Mouse (Mus musculus) kidney, postnatal 4 days (tissue): ENCODE measurements around the gene 1700056E22Rik.
A peak's percentile ranks its signal among the peaks of the same experiment; 100 is the strongest.

Experiments
- DNase-seq, 2 experiments: peaks; one replicate each; pipeline ENCODE4 v3.0.0; 2021; ENCODE audit warnings: mixed read lengths in 2 of 2

The 1700056E22Rik gene

DNA sequence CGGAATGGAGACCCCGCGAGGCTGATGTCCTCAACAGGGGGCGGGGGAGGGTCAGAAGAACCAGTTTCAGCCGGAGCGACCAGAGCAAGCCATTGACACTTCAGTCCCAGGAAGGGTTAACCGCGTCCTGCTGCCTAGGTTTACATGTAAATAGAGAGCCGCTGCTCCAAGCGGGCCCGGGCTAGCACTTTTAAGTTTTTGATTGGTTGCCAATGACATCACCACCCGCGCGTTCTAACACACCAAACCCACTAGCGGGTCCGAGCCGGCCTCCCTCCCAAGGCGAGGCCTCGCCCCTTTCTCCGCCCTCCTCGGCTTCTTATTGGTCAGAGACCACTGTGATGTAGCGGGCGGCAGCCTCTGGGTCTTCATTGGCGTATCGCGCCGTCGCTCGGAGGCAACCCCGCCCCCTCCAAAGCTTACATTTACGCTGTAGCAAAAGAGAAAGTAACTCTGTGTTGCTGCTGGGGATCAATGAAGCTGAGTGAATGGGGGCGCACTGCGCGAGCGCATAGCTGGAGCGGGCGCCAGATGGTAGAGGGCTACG, at the start of gene 1700056E22Rik:
TSS of gene 1700056E22Rik (minus strand) at position 291 of the 547 bp plus-strand sequence.
- peak; percentile 98 to 99 for DNase-seq

GRCm38 (mm10) chr1:184083166-184083565, 49.1 kb upstream of the 1700056E22Rik start:
- DNase-seq = no peak

DNA sequence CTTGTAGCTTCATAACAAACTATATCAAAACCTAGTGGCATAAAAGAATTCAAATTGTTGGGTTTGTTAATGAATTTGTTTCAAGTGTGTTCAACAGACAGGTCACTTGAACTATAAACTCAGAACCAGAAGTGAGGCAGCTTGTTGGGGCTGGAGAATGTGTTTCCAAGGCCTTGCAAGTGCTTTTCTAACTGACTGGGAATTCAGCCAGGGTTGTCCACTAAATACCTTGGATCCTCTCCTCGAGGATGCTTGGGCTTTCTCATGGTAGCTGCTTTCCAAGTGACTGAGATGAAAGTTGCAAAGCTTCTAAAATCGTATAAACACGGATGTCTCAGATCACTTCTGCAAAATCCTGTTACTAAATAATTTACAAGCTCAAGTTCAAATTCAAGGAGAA, 48.6 kb upstream of the 1700056E22Rik start:
- DNase-seq = no peak

DNA sequence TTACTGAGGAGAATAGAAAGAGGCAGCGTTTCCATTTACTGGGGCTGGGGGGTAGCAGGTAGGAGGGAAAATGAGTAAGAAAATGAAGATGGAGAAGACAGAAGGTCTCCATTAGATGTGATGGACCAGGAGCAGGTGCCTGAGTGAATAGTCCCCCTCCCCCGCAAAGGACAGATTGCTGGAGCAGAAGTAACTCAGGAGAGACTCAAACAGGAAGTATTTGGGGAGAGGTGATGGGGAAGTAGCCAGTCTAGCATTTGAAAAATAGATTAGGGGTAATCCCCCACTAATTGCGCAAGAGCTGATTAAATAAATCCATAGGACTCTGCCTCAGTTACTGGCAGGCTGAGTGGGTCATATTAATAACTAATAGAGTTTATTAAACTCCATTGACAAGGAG, 45.2 kb upstream of the 1700056E22Rik start:
- no peak for DNase-seq

DNA sequence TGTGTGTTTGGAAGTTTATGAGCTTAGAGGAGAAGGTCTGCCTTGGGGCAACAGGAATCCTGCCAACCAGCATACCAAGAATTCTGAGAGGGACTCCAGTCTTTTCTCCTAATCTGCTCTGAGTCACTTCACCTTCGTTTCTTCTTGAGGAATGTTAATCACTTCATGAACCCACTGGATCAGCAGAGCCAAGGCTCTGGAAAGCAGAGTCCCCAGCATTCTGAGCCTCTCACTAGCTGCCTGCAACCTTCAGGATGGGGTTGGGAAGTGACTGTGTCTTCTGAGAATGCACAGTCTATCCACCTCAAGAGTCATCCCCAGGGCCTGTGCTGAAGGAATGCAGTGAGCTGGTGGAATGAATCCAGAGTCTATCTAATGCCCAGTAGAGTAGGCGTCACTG, 42.7 kb upstream of the 1700056E22Rik start:
- DNase-seq = peak in 1 of 2 experiments; percentile 15

DNA sequence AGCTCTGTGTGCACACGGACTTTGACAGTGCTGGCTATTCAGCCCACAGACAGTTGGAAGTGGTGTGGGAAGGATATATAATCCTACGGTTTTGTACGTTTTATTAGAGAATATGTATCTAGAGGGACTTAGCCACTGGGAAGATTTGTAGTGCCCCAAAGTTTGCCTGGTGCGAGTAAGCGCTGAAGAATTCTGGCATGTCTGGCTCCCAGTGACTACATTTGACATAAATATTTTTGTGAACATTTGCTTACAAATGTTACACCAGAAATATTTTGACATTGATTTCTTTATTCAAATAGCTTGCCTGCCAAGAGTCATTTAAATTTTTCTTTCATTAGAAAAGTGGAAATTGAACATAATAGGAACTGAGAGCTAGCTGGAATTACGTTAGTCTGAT, 42.0 kb upstream of the 1700056E22Rik start:
- DNase-seq = no peak

GRCm38 (mm10) chr1:184068971-184069370, 34.9 kb upstream of the 1700056E22Rik start:
- no peak for DNase-seq

DNA sequence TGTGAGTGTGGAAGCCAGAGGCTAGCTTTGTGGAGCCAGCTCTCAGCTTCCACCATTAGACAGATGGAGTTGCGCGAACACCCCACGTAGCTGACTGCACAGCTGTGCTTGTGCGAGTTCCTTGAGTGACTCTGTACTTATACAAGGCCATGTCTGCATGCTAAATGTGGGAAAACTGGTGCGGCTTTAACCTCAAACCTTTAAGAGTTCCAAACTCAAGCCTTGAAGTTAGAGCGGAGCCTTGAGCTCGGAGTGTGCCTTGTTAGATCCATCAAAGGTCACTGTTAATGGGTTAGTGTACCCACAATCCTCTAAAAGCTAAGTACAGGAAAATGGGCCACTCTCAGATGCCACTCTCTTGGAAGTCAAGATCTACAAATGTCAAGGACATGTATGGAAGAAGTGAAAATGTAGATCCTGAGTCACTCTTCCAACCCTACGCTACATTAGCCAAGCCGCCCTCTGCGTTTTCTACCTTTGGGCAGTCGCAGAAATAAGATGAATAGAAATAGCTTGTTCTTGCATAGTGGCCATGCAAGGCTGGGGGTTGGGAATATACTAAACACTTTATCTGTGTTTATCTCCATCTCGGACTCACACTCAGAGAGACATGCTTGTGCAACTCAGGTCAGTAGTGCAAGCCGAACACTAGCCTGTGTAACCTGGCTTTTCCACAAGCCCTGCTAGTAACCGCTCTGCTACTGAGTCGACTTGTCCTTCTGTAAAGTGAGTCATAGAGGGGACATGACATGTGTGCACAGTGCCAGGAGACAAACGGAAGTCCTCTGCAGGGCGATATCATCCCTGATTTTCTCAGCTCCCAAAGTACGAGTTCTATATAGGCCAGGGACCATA, 33.8 kb upstream of the 1700056E22Rik start:
- no peak for DNase-seq

GRCm38 (mm10) chr1:184066460-184067287, 32.6 kb upstream of the 1700056E22Rik start:
- no peak for DNase-seq

- DNase-seq = no peak
Observed at GRCm38 (mm10) chr1:184065589-184066361, 31.7 kb upstream of the 1700056E22Rik start.

DNA sequence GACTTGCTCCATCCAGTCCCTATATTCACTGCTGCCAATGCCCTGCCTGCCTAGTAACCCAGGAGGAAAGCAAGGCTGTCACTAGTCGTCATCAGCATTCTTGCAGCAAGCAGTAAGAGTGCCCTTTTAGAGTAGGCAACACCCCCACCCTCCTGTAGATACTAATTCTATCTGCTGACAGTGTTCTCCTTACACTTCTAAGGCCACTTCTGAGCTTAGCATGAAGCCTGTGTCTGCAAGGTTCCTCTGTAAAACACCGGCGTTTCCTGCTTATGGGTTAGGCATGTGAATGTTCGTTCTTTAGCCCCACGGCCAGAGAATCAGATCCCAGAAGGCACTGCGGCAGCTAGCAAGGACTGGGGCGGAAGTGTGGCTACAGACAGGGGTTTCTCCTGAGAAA, 30.2 kb upstream of the 1700056E22Rik start:
- DNase-seq = no peak

DNA sequence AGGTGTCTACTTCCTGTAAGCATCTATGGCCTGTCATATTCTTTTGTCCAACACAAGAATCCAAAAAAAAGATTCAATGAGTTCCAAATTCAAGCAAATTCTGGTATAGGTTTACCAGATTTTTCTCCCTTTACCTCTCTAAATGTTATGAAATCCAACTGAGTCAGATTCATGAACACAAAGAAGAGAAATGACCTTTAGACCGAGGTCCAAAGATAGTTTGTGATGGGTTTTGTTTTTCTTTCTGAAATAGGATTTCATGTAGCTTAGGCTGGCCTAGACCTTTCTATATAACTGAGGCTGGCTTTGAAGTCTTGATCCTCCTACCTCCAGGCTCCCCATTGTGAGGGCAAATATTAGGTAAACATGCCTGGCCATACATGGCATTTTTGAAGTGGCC, 27.8 kb upstream of the 1700056E22Rik start:
- DNase-seq = no peak

- no peak for DNase-seq
Observed at GRCm38 (mm10) chr1:184060828-184061734, 27.0 kb upstream of the 1700056E22Rik start.

DNA sequence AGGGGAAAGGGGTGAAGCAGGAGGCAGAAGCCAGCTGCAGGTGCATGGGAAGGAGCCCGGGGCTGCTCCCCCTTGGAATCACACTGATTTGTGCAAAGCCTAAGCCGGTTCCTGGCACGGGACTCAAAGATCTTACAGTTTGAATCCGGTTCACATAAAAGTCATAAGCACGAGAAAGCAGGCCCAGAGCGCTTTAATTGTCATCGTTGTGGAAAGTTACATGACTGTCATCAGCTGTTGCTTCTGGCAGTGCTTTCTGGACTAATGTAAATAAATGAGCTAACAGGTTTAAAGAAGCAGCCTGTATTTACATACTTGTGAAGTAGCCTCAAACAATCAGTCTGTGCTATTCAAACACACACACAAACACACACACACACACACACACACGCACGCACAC, 26.3 kb upstream of the 1700056E22Rik start:
- peak; percentile 67 to 75 for DNase-seq

- DNase-seq = no peak
Observed at GRCm38 (mm10) chr1:184059814-184060213, 25.7 kb upstream of the 1700056E22Rik start.

GRCm38 (mm10) chr1:184058206-184058605, 24.1 kb upstream of the 1700056E22Rik start:
- DNase-seq = no peak

GRCm38 (mm10) chr1:184054176-184054575, 20.1 kb upstream of the 1700056E22Rik start:
- no peak for DNase-seq

DNA sequence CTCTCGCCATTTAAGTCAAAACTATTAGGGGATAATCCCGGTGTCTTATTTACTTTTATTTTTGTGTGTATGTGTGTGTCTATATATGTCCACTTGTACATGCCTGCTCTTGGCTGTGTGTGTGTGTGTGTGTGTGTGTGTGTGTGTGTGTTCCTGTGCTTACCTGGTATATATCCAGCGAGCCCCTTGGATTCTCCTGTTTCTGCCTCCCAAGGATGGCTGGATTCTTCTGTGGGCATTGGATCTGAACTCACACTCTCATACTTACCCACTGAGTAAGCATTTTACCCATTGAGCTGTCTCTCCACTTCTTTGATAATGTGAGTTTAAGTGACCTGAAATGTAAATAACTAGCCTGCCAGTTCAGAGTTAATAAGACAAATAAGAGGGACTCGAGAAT, 19.6 kb upstream of the 1700056E22Rik start:
- DNase-seq = no peak

GRCm38 (mm10) chr1:184053141-184053540, 19.0 kb upstream of the 1700056E22Rik start:
- DNase-seq = no peak

GRCm38 (mm10) chr1:184052331-184052730, 18.2 kb upstream of the 1700056E22Rik start:
- DNase-seq = no peak

DNA sequence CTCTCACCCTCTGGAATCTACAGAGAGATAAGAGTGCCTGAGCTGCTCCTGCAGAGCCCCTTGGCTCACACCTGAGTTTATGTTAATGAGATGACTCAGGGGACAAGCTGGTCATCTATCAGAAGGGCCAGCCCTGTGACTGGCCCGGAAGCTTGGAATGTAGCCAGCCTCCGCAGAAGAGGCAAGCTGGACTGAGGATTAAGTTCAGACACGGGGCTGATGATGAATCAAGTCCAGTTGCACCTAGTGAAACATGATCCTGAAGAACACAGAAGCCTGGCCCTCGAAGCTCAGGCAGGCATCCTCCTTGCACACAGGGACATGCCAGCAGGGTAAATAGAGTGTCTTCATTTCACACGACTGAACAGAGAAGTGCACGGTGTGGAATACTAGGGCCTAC, 17.7 kb upstream of the 1700056E22Rik start:
- DNase-seq = peak; percentile 47 to 58

DNA sequence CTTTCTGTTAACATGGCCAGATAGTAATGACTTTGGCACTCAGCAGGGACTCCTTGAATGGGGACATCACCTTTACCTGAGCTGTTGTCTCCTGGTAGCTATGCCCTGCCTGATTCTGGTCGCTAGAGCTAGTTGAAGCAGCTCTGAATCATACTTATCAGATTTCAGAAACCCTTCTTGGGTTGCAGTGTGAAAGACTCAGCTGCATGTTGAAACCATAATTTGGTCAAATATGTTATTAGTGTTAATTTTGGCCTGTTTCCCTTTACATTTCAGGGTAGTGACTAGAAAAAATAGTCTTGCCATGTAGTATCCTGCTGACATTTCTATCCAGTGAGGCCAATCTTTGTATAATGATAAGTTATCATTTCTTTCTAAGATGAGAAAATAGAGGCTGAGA, 17.2 kb upstream of the 1700056E22Rik start:
- no peak for DNase-seq
